Mouse (Mus musculus) E14TG2a.4 (cell line): ENCODE results near the gene Slc5a5.

Experiments
- H3K27me3 ChIP-seq: 2 replicates; pipeline ENCODE4 v1.6.1; 2014; ENCODE audit warnings: low read length, control low read depth; ENCODE audit not compliant: insufficient read depth
- H3K36me3 ChIP-seq: 2 replicates; pipeline ENCODE4 v1.6.1; 2014; ENCODE audit warnings: low read length, control low read depth; ENCODE audit not compliant: insufficient read depth
- H3K4me1 ChIP-seq: replicated peaks from 2 replicates; pipeline ENCODE4 v1.6.1; 2014; ENCODE audit warnings: low read depth, low read length, control low read depth
- H3K4me3 ChIP-seq: replicated peaks from 2 replicates; pipeline ENCODE4 v1.5.1; 2014; ENCODE audit warnings: mild to moderate bottlenecking, low read length
- H3K9me3 ChIP-seq: 2 replicates; pipeline ENCODE4 v1.6.1; 2014; ENCODE audit warnings: low read length, control low read depth
- CTCF ChIP-seq: conservative IDR thresholded peaks from 2 replicates; pipeline ENCODE4 v1.5.1; 2014; ENCODE audit warnings: low read length
- NANOG ChIP-seq: IDR thresholded peaks from 2 replicates; pipeline ENCODE4 v1.6.1; 2014; ENCODE audit warnings: borderline replicate concordance, low read length, mixed read lengths
- POU5F1 ChIP-seq: IDR thresholded peaks from 2 replicates; pipeline ENCODE4 v1.6.1; 2014; ENCODE audit warnings: low read length, borderline replicate concordance

The Slc5a5 gene

GRCm38 (mm10) chr8:70905831-70906736, 13.5 kb upstream of the Slc5a5 start, which contains the start of gene Map1s:
Gene Map1s, plus strand, starts transcription at chr8:70905932.
- no peak for TF ChIP-seq CTCF
- TF ChIP-seq NANOG: no peak
- TF ChIP-seq POU5F1: no peak

DNA sequence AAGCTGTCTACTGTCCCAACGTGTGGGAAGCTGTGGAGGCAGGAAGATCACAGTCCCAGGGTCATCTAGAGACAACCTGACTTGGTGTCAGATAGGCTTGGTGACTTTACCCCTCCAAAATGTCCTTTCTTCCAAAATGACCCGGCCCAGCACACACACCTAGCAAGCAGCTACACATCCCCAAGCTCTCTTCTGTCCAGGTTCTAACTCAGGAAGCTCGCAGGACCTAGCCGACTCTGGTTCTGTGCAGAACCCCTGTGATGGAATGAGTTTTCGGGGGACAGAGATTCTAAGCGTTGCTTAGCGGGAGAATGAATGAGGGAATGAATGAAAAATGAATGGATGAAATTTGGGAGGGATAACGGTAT, 12.9 kb upstream of the Slc5a5 start:
- Histone ChIP-seq H3K4me1 (peaks cover 61% of the 10 kb centered on the region), H3K4me3 (peak overlapping the region; percentile 94), H3K27me3 (no peaks in the 10 kb centered on the region), H3K9me3 (no peaks in the 10 kb centered on the region), H3K36me3 (peaks cover 13% of the 10 kb centered on the region)
- no peak for TF ChIP-seq CTCF
- TF ChIP-seq POU5F1: no peak
- no peak for TF ChIP-seq NANOG

More at GRCm38 (mm10) chr8:70905831-70906736, 13.5 kb upstream of the Slc5a5 start, which contains the start of gene Map1s:
- Histone ChIP-seq H3K9me3 (no peaks in the 10 kb centered on the region), H3K36me3 (peaks cover 19% of the 10 kb centered on the region), H3K4me1 (peaks cover 66% of the 10 kb centered on the region), H3K27me3 (no peaks in the 10 kb centered on the region), H3K4me3 (peak within 1 kb of the TSS; percentile 94)

GRCm38 (mm10) chr8:70904532-70904931, 12.0 kb upstream of the Slc5a5 start:
- peaks cover 60% of the 10 kb centered on the region for H3K4me1 ChIP-seq
- H3K27me3 ChIP-seq: no peaks in the 10 kb centered on the region
- no peak overlapping the region for H3K4me3 ChIP-seq
- TF ChIP-seq POU5F1: no peak
- no peak for TF ChIP-seq CTCF
- TF ChIP-seq NANOG: no peak
- peaks cover 10% of the 10 kb centered on the region for H3K36me3 ChIP-seq
- no peaks in the 10 kb centered on the region for H3K9me3 ChIP-seq

DNA sequence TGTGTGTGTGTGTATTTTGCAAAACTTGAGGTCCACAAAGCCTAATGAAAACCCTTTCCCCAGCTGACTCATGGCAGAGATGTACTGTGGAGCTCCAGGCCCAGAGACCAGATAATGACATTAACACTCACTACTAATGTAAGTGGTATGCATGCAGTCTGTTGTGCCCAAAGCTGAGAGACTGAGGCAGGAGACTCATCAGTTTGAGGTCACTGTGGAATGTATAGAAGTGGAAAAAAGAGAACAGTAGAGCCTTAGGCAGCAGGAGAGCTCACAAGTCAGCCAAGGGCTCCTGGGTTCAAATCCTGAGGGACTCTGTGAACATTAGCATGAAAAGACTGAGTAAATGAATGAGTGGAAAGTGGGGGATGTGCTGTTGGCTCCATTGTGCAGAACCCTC, 11.0 kb upstream of the Slc5a5 start:
- no peaks in the 10 kb centered on the region for H3K9me3 ChIP-seq
- H3K4me3 ChIP-seq: no peak overlapping the region
- no peaks in the 10 kb centered on the region for H3K27me3 ChIP-seq
- no peak for TF ChIP-seq NANOG
- H3K36me3 ChIP-seq: peaks cover 5% of the 10 kb centered on the region
- peaks cover 60% of the 10 kb centered on the region for H3K4me1 ChIP-seq

- H3K36me3 ChIP-seq: peaks cover 5% of the 10 kb centered on the region
- H3K9me3 ChIP-seq: no peaks in the 10 kb centered on the region
- H3K27me3 ChIP-seq: no peaks in the 10 kb centered on the region
- no peak overlapping the region for H3K4me3 ChIP-seq
- TF ChIP-seq NANOG: no peak
- no peak for TF ChIP-seq POU5F1
- no peak for TF ChIP-seq CTCF
- H3K4me1 ChIP-seq: peaks cover 65% of the 10 kb centered on the region
These were observed 10.6 kb upstream of the Slc5a5 start for GRCm38 (mm10) chr8:70903112-70903511.

DNA sequence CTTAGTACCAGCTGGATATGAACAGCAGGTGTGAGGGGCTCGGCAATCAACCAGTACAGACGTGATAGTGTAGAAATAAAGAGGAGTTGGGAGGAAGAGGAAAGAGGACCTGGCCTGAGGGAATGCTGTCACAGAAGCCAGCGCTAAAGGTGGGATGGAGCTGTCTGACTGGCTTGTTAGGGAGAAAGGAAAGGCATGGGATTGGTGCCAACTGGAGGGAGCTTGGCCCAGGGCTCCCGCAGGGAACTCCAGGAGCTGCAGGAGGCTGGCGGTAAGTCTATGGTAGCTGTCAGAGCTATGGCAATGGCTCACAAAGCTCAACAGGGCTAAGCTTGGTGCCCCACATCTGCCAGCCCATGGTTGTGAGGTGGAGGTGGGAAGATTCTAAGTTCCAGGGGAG, 9.7 kb upstream of the Slc5a5 start:
- Histone ChIP-seq H3K36me3 (no peaks in the 10 kb centered on the region), H3K4me3 (0 out of 2 replicates have a peak overlapping the region, but pooled peaks have one; percentile 10), H3K4me1 (peaks cover 58% of the 10 kb centered on the region), H3K9me3 (no peaks in the 10 kb centered on the region), H3K27me3 (no peaks in the 10 kb centered on the region)
- TF ChIP-seq NANOG (no peak), CTCF (no peak), POU5F1 (no peak)

DNA sequence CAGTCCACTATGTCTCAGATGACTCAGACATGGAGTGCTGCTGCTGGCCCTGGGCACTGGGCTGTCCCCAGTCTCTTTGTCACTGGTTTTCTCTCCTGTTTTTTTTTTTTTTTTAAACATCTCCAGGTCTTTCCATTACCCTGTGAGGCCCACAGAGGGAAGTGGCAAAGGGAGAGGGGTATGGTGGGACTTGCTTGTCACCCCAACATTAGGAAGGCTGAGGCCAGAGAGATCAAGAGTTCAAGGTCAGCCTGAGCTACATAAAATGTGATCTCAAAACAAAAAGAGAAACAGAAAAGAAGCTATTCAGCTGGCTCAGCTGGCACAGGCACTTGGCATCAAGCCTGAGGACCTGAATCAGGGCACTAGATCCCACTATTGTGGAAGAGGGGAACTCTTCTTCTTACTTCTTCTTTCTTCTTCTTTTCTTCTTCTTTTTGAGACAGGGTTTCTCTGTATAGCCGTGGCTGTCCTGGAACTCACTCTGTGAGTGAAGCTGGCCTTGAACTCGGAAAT, 8.4 kb upstream of the Slc5a5 start:
- no peak for TF ChIP-seq NANOG
- TF ChIP-seq CTCF: no peak
- TF ChIP-seq POU5F1: no peak
- no peaks in the 10 kb centered on the region for H3K9me3 ChIP-seq
- H3K36me3 ChIP-seq: peaks cover 9% of the 10 kb centered on the region
- peaks cover 52% of the 10 kb centered on the region for H3K4me1 ChIP-seq
- no peak overlapping the region for H3K4me3 ChIP-seq
- no peaks in the 10 kb centered on the region for H3K27me3 ChIP-seq

- Histone ChIP-seq H3K4me3 (peak overlapping the region; percentile 91; the same call in 1 of the 2 replicates), H3K27me3 (no peaks in the 10 kb centered on the region), H3K9me3 (no peaks in the 10 kb centered on the region), H3K4me1 (peaks cover 55% of the 10 kb centered on the region), H3K36me3 (peaks cover 26% of the 10 kb centered on the region)
- no peak for TF ChIP-seq NANOG
- no peak for TF ChIP-seq POU5F1
- no peak for TF ChIP-seq CTCF
These were observed 6.7 kb upstream of the Slc5a5 start for GRCm38 (mm10) chr8:70899226-70899625.
